Mouse (Mus musculus): ENCODE data around the gene Sytl2.

- TF ChIP-seq TAL1 (IDR thresholded peaks at IDR 0.05; ENCODE audit: low read length): no peak
- no peak for TF ChIP-seq GATA1 (IDR thresholded peaks at IDR 0.05; ENCODE audit: low read length)
These were observed 49.1 kb upstream of the Sytl2 start for GRCm38 (mm10) chr7:90252946-90253345.
